Mouse (Mus musculus) frontal cortex, postnatal 36 days (tissue): ENCODE results near the gene Btbd8.

Source experiments
- DNase-seq, 2 experiments: peaks; one replicate each; pipeline ENCODE4 v3.0.0; 2022; ENCODE audit warnings: low spot score in 2 of 2

Gene Btbd8

GRCm38 (mm10) chr5:107449620-107450019 is 11.8 kb downstream of the Btbd8 start:
- no peak for DNase-seq

- peak in 1 of 2 experiments; percentile 35 for DNase-seq
Measured at GRCm38 (mm10) chr5:107450299-107450698, 12.5 kb downstream of the Btbd8 start.

GRCm38 (mm10) chr5:107462147-107463076 is 24.6 kb downstream of the Btbd8 start:
- no peak for DNase-seq

- DNase-seq, result peak in 1 of 2 experiments; percentile 12
Measured at GRCm38 (mm10) chr5:107466501-107466900, 28.7 kb downstream of the Btbd8 start.

- DNase-seq, result no peak
Measured at GRCm38 (mm10) chr5:107467098-107467497, 29.3 kb downstream of the Btbd8 start.

- no peak for DNase-seq
Measured at GRCm38 (mm10) chr5:107470600-107471329, 33.0 kb downstream of the Btbd8 start.

- DNase-seq, result no peak
Measured at GRCm38 (mm10) chr5:107480194-107480593, 42.4 kb downstream of the Btbd8 start.

- DNase-seq, result no peak
Measured at GRCm38 (mm10) chr5:107488996-107489395, 51.2 kb downstream of the Btbd8 start.

GRCm38 (mm10) chr5:107491036-107491435 is 53.2 kb downstream of the Btbd8 start:
- DNase-seq, result no peak

GRCm38 (mm10) chr5:107492471-107492870 is 54.7 kb downstream of the Btbd8 start:
- no peak for DNase-seq

GRCm38 (mm10) chr5:107494759-107495158 is 57.0 kb downstream of the Btbd8 start:
- no peak for DNase-seq

GRCm38 (mm10) chr5:107496047-107496446 is 58.2 kb downstream of the Btbd8 start:
- no peak for DNase-seq

- peak; percentile 71 to 83 for DNase-seq
Measured at GRCm38 (mm10) chr5:107497519-107498501, 60.0 kb downstream of the Btbd8 start.

GRCm38 (mm10) chr5:107498806-107499310 is 61.1 kb downstream of the Btbd8 start:
- DNase-seq, result no peak

- no peak for DNase-seq
Measured at GRCm38 (mm10) chr5:107499891-107500535, 62.2 kb downstream of the Btbd8 start.

GRCm38 (mm10) chr5:107500741-107501140 is 62.9 kb downstream of the Btbd8 start:
- no peak for DNase-seq

GRCm38 (mm10) chr5:107507321-107507720 is 69.5 kb downstream of the Btbd8 start, which contains the start of gene Gm42669:
Gm42669 (plus strand) TSS chr5:107507621.
- DNase-seq, result no peak

GRCm38 (mm10) chr5:107510503-107510902 is 72.7 kb downstream of the Btbd8 start:
- DNase-seq, result no peak

- DNase-seq, result no peak
Measured at GRCm38 (mm10) chr5:107511326-107511725, 73.5 kb downstream of the Btbd8 start.

GRCm38 (mm10) chr5:107513583-107513982 is 75.8 kb downstream of the Btbd8 start:
- DNase-seq, result peak in 1 of 2 experiments; percentile 55

- DNase-seq, result no peak
Measured at GRCm38 (mm10) chr5:107515453-107515852, 77.7 kb downstream of the Btbd8 start.
